Mouse (Mus musculus) ES-Bruce4 (cell line): ENCODE results near the gene Lin28a. TPM values are rescaled to one million over a fixed set of nuclear protein-coding genes. Genes with fewer than 3 reads are reported as not detected.

ENCODE experiments used
- H3K27ac ChIP-seq: 2 replicates; pipeline ENCODE4 v1.5.1; 2012; ENCODE audit warnings: low read length, inconsistent platforms; ENCODE audit not compliant: insufficient read depth
- H3K27me3 ChIP-seq: 2 replicates; pipeline ENCODE4 v1.6.1; 2012; ENCODE audit warnings: mild to moderate bottlenecking, low read length, inconsistent platforms; ENCODE audit not compliant: control insufficient read depth, poor library complexity, insufficient read depth, severe bottlenecking
- H3K36me3 ChIP-seq: 2 replicates; pipeline ENCODE4 v1.6.1; 2012; ENCODE audit warnings: inconsistent platforms, mild to moderate bottlenecking, low read length, moderate library complexity; ENCODE audit not compliant: control insufficient read depth, poor library complexity, insufficient read depth, severe bottlenecking
- H3K4me1 ChIP-seq: one replicate; pipeline ENCODE4 v1.8.1; 2011; ENCODE audit warnings: low read length; ENCODE audit not compliant: control insufficient read depth, insufficient read depth
- H3K4me3 ChIP-seq: 2 replicates; pipeline ENCODE4 v1.5.1; 2011; ENCODE audit warnings: low read depth, mild to moderate bottlenecking, low read length
- H3K9ac ChIP-seq: 2 replicates; pipeline ENCODE4 v1.6.1; 2012; ENCODE audit warnings: low read depth, mild to moderate bottlenecking, inconsistent platforms; ENCODE audit not compliant: poor library complexity, severe bottlenecking
- H3K9me3 ChIP-seq: replicated peaks from 2 replicates; pipeline ENCODE4 v1.6.1; 2012; ENCODE audit warnings: mild to moderate bottlenecking, low read length, inconsistent platforms; ENCODE audit not compliant: control insufficient read depth, poor library complexity, insufficient read depth, severe bottlenecking
- CTCF ChIP-seq: IDR thresholded peaks from one replicate; pipeline ENCODE4 v1.8.1; 2011; ENCODE audit warnings: low read depth, low read length
- EP300 ChIP-seq: IDR thresholded peaks from 2 replicates; pipeline ENCODE4 v1.6.1; 2011; ENCODE audit warnings: low read depth, low read length; ENCODE audit not compliant: insufficient read depth
- POLR2A ChIP-seq: IDR thresholded peaks from one replicate; pipeline ENCODE4 v1.8.1; 2011; ENCODE audit warnings: low read length; ENCODE audit not compliant: insufficient read depth
- polyA plus RNA-seq: library from polyadenylated mRNA; stranded (reverse); fragments of >200 nt; gene quantifications from 2 replicates; pipeline ENCODE4 v1.2.4, GENCODE M21; 2011; ENCODE audit warnings: low read depth; ENCODE audit not compliant: missing spikeins, insufficient read depth, insufficient read length

The Lin28a gene
- polyA plus RNA-seq, 1 experiment = 217 TPM

DNA sequence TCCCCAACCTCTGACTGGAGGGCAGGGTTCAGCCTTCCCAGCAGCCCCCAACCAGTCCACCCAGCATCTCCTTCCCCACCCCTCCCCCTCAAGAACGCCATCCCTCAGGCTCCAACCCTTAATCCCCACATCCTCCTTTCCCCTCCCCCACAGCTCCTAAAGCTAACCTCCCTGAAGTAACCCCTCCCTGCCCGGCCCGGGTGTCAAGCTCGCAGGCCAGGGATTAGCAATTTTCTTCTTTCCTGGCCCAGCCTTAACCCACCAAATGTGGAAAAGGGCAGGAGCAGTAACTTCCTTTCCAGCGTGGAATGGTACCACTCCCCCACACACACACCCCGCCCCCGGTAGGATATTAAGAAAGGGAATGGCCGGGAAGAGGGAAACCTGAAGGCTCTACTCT lies 1.9 kb downstream of the Lin28a start:
- H3K36me3 ChIP-seq = peaks cover 11% of the 10 kb centered on the region
- peaks cover 7% of the 10 kb centered on the region for H3K4me1 ChIP-seq
- no peaks in the 10 kb centered on the region for H3K9me3 ChIP-seq
- peak overlapping the region; percentile 95 for H3K27ac ChIP-seq
- H3K27me3 ChIP-seq = no peaks in the 10 kb centered on the region
- peak overlapping the region; percentile 62 for H3K9ac ChIP-seq
- H3K4me3 ChIP-seq = peak overlapping the region; percentile 71
- no peak for TF ChIP-seq POLR2A
- TF ChIP-seq EP300 = peak; percentile 95

GRCm38 (mm10) chr4:134016208-134016607 lies 2.4 kb downstream of the Lin28a start:
- H3K4me3 ChIP-seq = peak overlapping the region; percentile 48
- peaks cover 11% of the 10 kb centered on the region for H3K36me3 ChIP-seq
- no peaks in the 10 kb centered on the region for H3K9me3 ChIP-seq
- peak overlapping the region; percentile 62 for H3K9ac ChIP-seq
- H3K4me1 ChIP-seq = peaks cover 7% of the 10 kb centered on the region
- H3K27me3 ChIP-seq = no peaks in the 10 kb centered on the region
- TF ChIP-seq POLR2A = no peak
- TF ChIP-seq CTCF = no peak
- TF ChIP-seq EP300 = no peak
- peak overlapping the region; percentile 95 for H3K27ac ChIP-seq

DNA sequence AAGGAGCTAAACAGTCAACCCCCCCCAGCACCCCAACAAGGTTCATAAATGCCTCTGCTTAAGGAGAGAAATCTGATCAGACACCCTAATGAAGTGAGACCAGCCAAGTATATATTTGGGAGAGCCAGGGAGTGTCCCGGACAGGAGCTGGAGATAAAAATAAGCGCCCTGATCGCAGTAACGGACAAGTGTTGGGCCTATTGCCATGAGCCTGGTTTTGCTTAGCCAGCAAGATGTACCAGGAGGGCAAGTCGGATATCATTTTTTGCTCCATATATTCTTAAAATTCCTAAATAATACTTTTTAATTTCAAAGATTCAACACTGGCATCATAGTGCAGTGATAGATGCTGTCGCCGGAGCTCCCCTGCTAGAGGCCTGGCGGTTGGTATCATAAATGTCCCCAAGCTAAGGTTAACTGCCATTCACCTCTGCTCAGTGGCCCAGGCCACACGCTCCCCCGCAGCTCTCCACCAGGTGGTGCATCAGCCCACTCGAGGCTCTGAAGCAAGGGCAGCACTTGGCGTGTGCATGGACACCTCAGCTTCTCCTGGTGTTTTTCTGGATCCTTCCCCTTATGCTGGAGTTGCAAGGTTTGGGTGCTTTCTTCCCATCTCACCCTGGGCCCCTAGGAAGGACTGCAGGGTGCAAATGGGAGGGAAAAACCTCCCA lies 5.6 kb downstream of the Lin28a start:
- H3K27ac ChIP-seq = peak overlapping the region; percentile 90
- H3K9me3 ChIP-seq = no peaks in the 10 kb centered on the region
- peak overlapping the region; percentile 19; the same call in 1 of the 2 replicates for H3K9ac ChIP-seq
- H3K4me3 ChIP-seq = no peak overlapping the region
- H3K27me3 ChIP-seq = no peaks in the 10 kb centered on the region
- peaks cover 7% of the 10 kb centered on the region for H3K4me1 ChIP-seq
- H3K36me3 ChIP-seq = peaks cover 13% of the 10 kb centered on the region
- TF ChIP-seq EP300 (0 out of 2 replicates have a peak, but pooled peaks have one; percentile 25), POLR2A (no peak), CTCF (peak; percentile 58)

DNA sequence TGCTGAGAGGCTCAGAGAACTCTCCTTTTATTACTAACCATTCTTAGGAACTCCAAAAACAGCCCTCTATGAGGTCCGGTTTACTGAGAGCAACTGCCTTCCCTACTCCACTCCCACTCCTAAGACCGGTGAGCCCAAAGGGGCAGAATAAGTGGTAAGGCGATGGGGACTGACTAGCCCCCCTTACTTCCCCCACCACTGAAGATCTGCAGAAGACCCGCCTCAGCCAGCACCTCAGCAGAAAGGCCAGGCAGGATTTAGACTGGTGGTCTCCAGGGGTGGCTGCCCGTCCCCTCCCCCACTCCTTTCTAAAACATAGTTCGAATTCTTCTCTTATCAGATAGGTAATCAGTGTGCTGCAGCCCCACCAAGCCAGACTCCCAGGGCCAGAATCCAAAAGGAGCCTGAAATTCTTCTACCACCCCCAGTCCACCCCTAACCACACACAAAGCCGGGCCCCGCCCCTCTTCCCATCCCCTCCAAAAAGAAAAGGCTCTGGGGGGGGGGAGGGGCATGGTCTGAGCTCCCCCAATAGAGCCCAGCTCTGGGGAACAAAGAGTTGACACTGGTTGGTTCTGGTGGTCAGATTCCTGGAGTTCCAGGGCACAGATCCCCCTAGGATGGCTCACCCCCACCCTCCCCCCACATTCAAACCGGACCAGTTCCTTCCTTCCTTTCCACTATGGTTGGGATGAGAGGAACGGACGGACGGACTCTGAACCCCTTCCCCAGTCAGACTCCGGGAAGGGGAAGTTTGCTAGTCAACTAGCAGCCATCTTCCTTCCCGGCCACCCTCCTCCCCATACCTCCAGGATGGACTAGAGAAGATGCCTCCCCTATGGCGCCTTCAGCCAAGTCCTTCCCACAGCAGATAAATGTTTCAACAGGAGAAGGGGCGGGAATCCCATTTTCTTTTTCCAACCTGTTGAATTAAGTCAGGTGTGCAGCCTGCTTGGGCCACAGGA lies 6.9 kb downstream of the Lin28a start:
- Histone ChIP-seq H3K4me3 (peak overlapping the region; percentile 35), H3K9ac (peak overlapping the region; percentile 19), H3K27ac (peak overlapping the region; percentile 90)

GRCm38 (mm10) chr4:134009709-134010108 lies 8.9 kb downstream of the Lin28a start:
- Histone ChIP-seq H3K4me1 (peaks cover 3% of the 10 kb centered on the region), H3K9ac (no peak overlapping the region), H3K9me3 (no peaks in the 10 kb centered on the region), H3K36me3 (peaks cover 32% of the 10 kb centered on the region), H3K27ac (no peak overlapping the region), H3K27me3 (no peaks in the 10 kb centered on the region), H3K4me3 (no peak overlapping the region)
- TF ChIP-seq EP300 (no peak), CTCF (no peak), POLR2A (no peak)

More for the DNA sequence above, 6.9 kb downstream of the Lin28a start:
- H3K27me3 ChIP-seq = no peaks in the 10 kb centered on the region
- TF ChIP-seq EP300 = peak; percentile 74; the same call in 1 of the 2 replicates
- TF ChIP-seq CTCF = no peak
- H3K9me3 ChIP-seq = no peaks in the 10 kb centered on the region
- peaks cover 7% of the 10 kb centered on the region for H3K4me1 ChIP-seq
- H3K36me3 ChIP-seq = peaks cover 21% of the 10 kb centered on the region

DNA sequence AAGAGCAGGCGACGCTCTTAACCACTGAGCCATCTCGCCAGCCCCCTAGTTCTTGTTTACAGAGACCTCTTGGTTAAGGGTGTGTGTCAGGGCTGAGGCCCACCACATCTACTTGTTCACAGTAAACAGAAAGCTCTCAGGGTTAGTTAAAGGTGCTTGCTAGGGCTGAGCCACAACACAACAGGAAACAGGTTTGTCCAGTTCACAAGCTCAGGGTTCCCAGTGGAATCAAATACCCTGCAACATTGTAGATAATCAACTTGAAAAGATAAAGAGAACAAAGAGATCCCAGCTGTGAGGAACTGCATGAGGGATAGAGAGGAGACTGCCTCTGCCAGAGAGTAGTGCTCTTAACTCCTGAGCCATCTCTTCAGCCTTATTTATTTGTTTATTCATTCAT lies 11.8 kb downstream of the Lin28a start:
- Histone ChIP-seq H3K36me3 (peaks cover 41% of the 10 kb centered on the region), H3K4me3 (no peak overlapping the region), H3K9me3 (no peaks in the 10 kb centered on the region), H3K9ac (no peak overlapping the region), H3K4me1 (peaks cover 2% of the 10 kb centered on the region), H3K27ac (no peak overlapping the region), H3K27me3 (no peaks in the 10 kb centered on the region)
- TF ChIP-seq CTCF (no peak), EP300 (no peak), POLR2A (no peak)
